Mouse (Mus musculus): ENCODE results near the gene Rpf1. TPM values are rescaled to one million over a fixed set of nuclear protein-coding genes. Genes with fewer than 3 reads are reported as not detected.

Gene Rpf1
- 10 to 100 TPM; 10.7 to 13.2 (median 12.2) TPM for total RNA-seq (2022)

DNA sequence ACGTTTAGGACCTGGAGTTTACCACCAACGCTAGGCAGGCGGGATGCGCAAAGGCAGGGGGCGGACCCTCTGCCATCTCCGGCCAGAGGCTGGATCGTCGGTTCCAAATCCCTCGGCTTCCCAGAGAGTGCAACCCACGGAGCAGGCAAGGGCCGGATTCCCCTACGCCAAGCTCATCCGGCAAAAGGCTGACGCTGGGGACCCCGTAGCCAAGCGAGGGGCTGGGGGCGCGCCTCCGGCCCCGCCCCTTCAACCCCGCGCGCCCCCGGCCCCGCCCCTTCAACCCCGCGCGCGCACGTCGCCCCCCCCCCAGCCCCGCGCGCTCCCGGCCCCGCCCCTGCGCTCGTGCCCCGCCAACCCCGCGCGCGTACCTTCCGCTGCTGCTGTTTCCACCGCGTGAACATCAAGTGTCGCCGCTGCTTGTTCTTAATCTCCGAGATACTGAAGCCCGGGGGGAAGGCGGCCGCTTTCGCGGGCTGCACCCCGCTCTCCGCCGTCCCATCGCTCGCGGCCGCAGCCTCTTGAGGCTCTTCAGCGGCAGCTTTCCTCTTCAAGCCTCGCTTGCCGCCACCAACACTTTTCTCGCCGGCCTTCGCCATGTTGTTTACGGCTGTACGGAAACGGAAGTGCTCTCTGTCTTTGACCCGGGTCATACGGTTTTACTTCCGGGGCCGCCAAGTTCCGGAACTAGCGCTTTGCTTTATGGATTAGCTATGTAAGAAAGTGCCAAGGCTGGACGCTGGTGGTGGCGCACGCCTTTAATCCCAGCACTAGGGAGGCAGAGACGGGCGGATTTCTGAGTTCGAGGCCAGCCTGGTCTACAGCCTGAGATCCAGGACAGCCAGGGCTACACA lies at the start of gene Rpf1:
Gene Rpf1, minus strand, starts transcription at position 632 of the 854 bp plus-strand sequence.
- peak; percentile 92 for DNase-seq (ENCODE audit: low spot score)

DNA sequence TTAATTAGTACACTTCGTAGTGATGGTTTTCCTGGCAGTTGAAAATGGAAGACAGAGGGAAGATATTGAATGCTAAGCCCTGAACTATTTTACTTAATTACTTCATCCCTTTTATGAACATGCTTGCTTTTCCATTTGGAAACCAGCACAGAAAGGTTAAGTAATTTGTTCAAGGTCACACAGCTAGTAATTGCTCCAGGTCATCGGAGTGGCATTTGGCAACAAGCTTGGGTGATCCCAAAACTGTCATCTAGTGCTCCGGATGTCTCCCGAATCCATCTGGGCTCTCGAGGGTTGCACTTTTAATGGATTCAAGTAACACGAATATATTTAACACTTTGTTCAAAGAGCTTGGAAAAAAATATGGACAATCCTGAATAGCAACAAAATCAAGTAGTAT lies 49.7 kb upstream of the Rpf1 start:
- no peak for DNase-seq (ENCODE audit: low spot score)

DNA sequence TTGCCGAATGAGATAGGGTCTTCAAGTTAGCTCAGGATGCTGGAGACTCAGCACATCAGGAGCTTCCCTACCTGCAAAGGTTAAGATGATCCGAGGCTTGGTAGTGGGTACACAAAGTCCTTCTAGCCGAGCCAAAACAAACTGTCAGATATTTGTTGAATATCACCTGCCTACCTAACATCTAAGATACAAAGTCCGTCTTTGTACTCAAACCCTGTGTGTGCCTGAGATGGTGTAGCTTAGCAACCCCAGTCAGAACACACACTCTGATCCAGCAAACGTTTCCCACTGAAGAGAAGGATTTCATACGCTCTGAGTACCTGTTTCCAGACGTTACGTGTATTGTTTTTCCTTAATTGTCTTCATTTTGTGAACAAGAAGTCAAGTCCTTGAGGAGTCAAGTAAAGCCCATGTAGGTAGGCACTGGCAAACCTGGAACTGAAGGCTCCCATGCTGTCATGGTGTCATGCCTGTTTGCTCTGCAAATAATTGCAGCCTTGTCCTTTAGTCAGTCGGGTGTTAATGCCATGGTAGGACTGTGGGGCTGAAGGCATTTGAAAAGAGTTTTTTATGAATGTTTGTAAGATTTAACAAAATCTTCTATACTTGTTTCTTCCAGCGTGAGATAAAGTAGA lies 49.0 kb upstream of the Rpf1 start, which contains the start of gene Uox:
Gene Uox, plus strand, starts transcription at position 279 of the 635 bp plus-strand sequence.
- DNase-seq (ENCODE audit: low spot score) = no peak

DNA sequence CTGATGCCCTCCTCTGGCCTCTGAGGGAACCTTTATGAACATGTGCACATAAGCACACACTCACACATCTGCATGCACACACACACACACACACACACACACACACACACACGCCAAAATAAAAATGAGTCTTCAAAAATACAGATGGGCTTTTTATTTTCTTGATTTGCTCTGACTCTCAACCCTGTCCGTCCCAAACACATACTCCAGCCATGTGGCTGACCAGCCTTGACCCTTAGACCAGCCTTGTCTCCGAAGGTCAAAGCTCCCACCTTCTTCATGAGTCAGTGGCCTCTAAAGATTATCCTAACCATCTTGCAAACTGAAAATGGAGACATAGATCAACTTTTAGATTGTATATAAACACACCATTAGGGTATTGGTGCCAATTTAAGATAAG lies 48.4 kb upstream of the Rpf1 start:
- no peak for DNase-seq (ENCODE audit: low spot score)

DNA sequence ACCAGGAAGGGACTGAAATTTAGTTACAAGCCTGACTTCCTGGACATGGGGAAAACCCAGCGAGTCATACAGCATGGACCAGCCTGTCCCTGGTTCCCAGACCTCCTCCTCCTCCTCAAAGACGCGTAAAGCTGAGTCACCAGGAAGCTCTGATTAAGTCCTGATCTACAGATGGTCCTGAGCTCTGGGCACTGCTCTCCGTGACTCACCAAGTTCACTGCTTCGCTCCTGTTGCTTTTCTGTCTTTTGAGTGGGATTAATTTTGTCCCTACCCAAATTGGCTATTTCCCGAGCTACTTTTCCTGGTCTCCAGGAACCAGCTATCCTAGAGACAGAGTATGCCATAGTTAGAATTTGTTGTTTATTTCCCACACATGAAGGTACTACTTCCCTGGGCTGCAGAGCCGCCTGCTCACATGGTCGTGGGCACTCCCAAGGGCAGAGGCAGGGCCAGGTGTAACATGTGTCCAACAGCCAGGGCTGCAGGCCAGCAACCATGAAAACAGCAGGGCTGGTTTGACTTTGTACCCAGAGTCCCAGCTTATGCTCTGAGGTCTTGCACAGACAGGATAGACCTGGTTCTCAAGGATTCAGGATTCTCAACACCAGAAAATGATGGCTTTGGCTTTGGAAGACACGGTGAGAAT lies 46.8 kb upstream of the Rpf1 start:
- DNase-seq (ENCODE audit: low spot score) = peak; percentile 6

DNA sequence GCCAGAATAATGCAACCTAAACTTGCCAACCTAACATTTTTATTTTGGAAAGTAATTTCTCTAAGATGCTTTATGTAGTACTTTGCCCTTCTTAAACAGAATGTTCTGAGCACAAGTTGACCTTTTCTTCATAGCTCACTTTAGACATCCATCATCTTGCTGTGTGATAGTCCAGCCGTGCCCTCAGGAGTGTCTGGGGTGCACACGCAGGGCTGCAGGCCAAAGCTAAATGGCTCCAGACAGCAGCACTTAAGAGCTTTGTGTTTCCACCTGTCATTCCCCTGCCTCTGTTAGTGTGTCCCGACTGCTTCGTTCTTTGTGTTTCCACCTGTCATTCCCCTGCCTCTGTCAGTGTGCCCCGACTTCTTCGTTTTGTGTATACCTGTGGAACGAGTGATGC lies 46.1 kb upstream of the Rpf1 start:
- DNase-seq (ENCODE audit: low spot score) = no peak

DNA sequence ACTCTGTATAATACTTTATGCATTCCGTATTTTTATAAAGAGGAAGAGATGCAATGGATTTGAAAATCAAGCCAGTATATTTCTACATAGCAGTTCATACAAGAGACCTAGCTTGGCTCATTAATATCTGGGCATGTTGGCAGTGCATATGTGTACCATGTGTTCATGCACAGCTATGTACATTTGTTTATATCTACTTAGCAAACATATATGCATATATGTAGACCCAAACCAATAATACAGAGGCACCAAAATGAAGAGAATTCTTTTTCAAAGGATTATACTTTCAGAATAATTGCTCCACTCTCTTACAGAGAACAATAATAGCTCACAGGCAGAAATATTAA lies 43.8 kb upstream of the Rpf1 start:
- no peak for DNase-seq (ENCODE audit: low spot score)

DNA sequence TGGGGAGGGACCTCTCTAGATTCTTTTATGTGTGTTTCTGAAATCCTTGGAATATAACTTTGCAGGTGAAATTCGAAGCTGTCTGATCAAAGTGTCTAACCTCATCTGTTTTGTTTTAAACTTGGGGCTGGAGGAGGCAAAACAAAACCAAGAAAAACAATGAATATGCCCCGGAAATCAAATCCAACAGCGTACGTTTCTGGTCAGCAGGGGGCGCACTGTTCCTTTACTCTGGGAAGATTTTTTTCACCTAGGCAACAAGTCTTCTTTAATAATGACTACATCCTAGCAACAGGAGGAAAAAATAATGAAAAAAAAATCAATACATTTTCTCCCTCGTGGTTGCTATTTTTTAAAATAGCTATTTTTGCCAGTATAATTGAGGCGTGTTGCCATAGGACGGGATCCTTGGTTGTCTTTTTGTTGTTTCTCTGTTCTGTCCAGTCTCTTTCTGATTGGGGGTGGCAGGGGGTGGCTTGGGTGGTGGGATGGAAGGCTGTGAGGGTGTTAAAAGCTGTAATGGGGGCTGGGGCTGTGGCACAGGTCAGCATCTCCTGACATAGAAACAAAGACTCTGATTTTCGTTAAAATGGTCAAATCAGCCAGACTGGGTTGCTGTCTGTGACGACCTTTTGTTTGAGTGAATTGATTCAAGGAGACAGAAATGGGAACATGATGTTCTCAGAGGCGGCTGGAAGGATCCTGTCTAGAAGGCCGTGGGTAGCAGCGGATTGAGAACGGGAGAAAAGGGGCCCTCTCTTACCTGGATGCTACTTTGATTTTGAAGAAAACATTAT lies 43.2 kb upstream of the Rpf1 start:
- peak; percentile 79 for DNase-seq (ENCODE audit: low spot score)

DNA sequence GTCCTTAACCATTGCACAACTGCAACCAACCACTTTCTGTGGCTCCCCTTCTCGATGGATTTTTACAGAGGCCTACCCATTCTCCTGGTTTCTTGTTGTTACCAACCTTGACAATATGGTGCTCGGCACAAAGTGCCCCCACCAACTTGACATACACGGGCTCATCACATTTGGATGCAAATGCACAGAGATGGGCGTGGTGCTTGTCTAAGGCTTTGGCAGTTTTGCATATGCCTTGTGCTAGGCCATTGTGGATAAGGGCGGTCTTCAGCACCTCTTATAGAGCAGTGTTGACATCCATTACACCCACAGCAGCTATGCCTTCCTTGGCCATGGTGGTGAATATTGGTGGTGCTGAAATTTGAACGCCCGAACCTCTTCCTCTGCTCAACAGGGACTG lies 41.7 kb upstream of the Rpf1 start:
- DNase-seq (ENCODE audit: low spot score) = no peak

DNA sequence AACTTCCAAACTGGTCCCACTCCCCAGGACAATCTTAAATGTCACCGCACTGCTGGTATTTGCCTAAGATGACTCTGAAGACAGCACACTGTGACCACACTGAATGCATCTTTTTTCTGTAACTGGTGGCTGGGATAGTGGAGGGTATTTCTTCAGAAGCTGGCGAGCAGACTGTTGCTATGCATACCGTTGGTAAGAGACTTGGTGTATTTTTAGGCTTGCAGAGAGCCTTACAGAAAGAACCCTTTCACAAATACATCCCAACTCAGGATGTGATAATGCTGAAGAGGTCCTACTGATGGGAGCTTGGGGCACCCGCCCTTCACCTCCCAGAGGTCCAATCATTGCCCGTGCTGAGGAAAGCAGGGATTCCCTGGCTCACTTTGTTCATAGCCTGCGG lies 36.3 kb upstream of the Rpf1 start:
- DNase-seq (ENCODE audit: low spot score) = no peak

DNA sequence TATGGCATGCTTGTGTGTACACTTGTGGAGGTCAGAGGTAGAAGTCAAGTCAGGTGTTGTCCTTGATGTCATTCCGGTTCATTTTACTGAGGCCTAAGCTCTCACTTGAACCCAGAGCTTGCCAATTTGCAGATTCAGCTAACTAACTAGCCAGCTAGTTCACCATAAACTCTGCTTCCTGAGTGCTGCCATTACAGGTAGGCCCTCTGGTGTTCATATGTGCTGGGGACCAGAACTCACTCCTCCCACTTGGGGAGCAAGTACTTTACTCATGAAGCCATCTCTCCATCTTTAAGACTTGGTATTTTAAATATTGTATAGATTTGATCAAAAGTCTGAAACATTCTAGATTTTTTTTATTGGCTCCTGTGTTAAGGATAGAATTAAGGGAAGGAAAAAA lies 35.3 kb upstream of the Rpf1 start:
- no peak for DNase-seq (ENCODE audit: low spot score)

DNA sequence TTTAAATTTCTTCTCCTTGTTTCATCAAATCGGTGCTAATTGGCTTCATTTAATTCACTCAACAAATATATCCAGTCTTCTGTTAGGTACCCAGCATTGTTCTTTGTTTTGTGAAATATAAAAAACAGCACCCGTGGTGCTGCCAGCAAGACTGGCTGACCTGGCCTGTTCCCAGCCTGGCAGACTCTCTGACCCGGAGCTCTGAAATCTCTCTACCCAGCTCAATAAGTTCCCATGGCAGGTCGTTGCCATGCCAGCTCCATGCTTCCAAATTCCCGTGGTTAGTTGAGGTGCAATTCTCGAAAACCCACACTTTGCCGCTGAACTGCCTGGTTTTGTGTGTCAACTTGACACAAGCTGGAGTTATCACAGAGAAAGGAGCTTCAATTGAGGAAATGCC lies 33.6 kb upstream of the Rpf1 start:
- no peak for DNase-seq (ENCODE audit: low spot score)

DNA sequence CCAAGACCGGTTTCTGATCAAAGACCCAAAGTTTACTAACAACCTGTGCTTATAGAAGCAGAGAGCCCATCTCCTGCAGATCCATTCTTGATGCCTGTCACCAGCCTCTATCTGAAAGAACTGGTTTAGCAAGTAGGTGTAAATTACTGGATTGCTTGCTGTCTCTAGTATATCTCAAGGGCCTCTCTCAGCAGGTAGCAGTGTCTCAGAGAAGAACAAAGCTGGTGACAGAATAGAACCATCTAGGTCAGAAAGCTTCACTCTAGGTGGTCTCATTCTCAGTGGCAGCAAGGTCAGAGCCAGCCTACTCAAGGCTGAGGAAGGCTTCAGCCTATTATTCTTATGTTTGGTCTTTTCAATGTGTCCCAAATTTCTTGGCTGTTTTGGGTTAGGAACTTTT lies 22.4 kb upstream of the Rpf1 start:
- DNase-seq (ENCODE audit: low spot score) = no peak

DNA sequence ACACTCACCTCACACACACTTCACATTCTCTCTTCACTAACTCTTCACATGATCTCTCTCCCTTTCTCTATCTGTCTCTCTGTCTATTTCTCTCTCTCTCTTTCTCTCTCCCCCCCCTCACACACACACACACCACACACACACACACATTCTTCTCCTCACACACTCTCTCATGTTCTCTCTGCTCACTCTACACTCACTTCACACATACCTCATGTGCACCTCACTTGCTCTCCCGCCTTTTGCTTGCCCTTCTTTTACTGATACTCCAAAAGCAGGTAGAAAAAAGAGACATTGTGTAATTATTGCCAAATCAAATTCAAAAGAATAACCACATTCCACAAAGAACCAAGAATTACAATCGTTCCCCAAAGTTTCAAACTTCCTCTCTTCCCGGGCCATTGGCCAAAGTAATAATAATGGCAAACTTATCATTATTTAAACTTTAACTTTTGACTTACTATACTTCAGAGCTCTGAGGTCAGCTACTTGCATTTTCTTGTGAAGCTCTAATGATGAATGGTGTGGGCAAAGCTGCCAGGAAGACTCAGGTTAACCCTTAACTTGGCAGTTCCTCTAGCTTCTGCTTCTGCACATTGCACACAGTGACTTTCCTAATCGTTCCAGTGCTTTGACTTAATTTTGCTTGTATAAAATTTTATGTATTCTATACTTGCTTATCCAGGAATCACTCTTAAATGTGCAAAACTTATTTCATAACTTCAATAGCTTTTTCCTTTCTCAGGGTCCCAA lies 19.5 kb upstream of the Rpf1 start:
- DNase-seq (ENCODE audit: low spot score) = no peak

DNA sequence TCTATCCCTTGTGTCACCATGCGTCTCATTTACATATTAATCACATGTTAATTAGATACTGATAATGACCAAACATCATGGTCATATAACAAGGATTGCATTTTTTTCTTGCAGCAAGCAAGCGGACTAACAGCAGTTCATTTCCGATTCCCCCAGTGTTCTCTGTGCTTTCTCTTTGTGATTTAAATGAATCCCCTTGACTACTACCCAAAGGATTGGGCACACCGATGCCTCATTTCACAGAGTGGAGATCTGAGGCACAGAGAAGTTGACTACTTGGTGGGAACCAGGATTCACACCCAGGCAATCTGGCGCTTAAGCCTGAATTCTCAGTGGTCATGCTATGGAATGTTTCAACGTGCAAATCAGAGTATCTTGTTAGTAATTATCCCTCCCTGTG lies 13.8 kb upstream of the Rpf1 start:
- no peak for DNase-seq (ENCODE audit: low spot score)

DNA sequence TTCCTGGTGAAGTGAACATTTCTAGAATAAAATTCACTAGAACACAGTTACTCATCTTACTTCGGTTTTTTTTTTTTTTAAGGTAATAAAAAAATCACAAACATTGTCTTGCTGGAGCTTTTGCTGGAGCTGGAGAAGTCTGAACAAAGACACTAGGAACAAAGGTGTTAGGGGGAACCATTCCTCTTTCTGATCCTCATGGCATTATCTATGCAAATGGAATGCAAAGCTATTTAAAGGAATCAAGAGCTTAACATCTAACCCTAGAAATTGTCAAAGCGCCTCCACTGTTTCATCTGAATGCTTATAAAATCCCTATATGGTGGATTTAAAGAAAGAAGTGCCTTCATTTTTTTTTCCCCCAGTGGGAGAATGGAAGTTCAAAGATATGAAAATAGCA lies 7.1 kb upstream of the Rpf1 start:
- no peak for DNase-seq (ENCODE audit: low spot score)

DNA sequence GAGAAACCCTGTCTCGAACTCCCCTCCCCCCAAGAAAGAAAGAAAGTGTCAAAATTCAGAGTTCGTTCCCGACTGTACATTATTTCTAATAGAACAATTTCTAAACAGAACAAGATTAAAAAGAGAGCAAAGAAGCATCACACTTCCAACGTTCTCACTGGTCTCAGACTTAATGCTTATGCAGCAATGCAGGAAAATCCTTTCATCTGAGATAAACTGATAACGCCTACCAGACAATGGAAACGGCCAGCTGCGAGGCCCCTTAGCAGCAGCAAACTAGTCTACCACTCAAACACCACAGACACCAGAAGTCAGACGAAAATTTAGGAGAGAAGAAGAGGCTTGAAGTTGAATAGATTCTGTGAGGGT lies 407 bp upstream of the Rpf1 start:
- DNase-seq (ENCODE audit: low spot score) = no peak

DNA sequence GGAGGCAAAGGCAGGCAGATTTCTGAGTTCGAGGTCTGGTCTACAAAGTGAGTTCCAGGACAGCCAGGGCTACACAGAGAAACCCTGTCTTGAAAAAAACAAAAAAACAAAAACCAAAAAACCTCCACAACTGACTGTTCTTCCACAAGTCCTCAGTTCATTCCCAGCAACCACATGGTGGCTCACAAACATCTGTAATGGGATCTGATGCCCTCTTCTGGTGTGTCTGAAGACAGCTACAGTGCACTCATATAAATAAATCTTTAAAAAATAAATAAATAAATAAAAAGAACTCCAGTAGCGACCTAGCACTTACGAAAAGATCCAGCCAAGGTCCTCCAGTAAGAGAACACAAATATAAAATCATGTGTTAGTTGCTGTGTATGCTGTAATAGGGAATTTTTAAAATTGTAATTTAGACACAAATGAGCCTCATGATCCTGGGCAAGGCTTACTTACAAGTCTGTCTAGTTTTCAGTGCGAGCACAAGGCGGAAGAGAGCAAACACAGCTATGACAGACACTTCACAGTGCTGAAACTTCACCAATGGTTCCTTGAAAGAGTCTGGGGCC lies 917 bp downstream of the Rpf1 start:
- DNase-seq (ENCODE audit: low spot score) = no peak

DNA sequence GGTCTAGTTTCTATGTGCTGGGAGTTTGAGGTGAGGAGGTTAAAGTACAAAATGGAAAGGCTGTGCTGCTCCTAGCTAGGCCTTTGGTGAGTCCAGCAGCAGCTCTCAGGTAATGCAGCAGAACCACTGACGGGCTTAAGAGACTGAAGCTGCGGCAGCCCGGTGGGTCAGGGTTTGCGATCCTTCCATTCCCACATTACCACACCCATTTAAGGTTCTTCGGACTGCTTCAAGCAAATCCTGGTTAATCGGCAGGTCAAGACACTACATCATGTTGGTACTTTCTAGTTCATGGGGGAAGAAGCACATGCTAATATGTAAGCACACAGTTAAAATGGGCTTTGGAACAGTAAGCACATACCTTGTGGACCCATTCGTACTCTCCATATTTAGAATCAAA lies 14.5 kb downstream of the Rpf1 start:
- DNase-seq (ENCODE audit: low spot score) = no peak

DNA sequence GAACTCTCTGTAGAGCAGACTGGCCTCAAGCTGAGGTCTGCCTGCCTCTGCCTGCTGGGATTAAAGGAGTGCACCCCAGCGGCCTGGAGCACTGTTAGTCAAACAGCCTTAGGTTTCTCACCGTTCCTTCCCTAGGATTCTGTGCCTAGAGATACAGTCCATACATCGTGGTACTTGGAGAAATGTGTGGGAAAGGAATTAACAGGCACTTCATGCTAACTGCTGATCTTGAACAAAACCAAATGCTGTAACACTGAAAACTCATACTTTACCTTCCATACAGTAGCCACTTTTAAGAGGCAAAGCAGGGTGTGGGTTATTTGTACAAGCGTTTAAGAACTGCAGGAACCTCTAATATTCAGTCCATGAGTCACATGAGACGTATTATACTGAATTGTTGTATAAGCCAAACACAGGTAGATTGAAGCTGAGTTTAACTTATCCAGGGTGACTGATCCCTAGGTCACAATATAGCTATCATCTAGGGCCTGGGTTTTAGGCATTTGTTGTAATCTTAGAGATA lies 19.6 kb downstream of the Rpf1 start:
- no peak for DNase-seq (ENCODE audit: low spot score)

DNA sequence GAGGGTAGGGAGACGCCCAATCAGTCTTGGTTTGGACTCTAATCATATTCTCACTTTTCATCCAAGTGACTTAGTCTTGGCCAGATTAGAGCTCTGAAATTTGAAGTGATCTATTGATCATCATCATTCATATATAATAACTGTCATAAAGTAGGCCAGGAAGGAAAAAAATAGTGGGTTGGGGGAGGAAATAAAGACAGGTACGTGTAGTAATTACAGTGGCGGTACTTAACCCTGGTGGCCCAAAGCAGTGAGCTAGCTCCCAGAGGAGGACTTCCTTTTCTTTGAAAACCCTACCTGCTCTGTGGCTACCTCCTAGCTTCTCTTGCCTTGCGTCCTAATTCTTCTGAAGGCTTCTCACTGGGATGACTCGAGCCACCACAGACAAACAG lies 20.4 kb downstream of the Rpf1 start:
- no peak for DNase-seq (ENCODE audit: low spot score)
